Mouse (Mus musculus) olfactory bulb, adult 2 months (tissue): Measurements from ENCODE around the gene Dkkl1.

Experiments
- CTCF ChIP-seq: fragments of 200-500 bp; IDR thresholded peaks from 2 replicates; pipeline ENCODE4 v1.5.1; 2012; ENCODE audit warnings: low read depth, mild to moderate bottlenecking, low read length, moderate library complexity; ENCODE audit not compliant: insufficient read depth
- POLR2A ChIP-seq: fragments of 200-500 bp; IDR thresholded peaks from 2 replicates; pipeline ENCODE4 v1.6.1; 2012; ENCODE audit warnings: mild to moderate bottlenecking, low read depth, low read length, moderate library complexity; ENCODE audit not compliant: insufficient read depth

- TF ChIP-seq CTCF = no peak
- no peak for TF ChIP-seq POLR2A
These were observed 27.0 kb upstream of the Dkkl1 start, which contains the start of gene Cd37 for GRCm38 (mm10) chr7:45238723-45239496.
